ENCODE assay signal across 21 mouse cellular contexts in genomic region chr8:22150345-22150663, GRCm38 (mm10). TPM values are rescaled to one million over a fixed set of nuclear protein-coding genes. Genes with fewer than 3 reads are reported as not detected.
DNase-seq lines count a peak whose midpoint lies in the region; ATAC-seq and TF ChIP-seq lines count a peak whose summit lies in the region.
"Had no signal": no experiment of that assay in that cellular context is flagged by ENCODE, and none has a peak within 500 bp of the region (broad histone marks: within the 10 kb centered on the region; RNA-seq: fewer than 3 reads in every experiment).

No protein-coding gene starts in this region.

- H3K4me3 ChIP-seq in kidney, embryonic 14.5 days (ENCODE audit: low read length): no peak overlapping the region
- H3K4me3 ChIP-seq in lung, embryonic 15.5 days: no peak overlapping the region
- no peak overlapping the region for H3K4me3 ChIP-seq in lung, postnatal 0 days (ENCODE audit: low read depth, low read length)
- H3K4me3 ChIP-seq: embryonic facial prominence, embryonic 15.5 days; forebrain, embryonic 10.5 days; hindbrain, embryonic 15.5 days; liver, embryonic 15.5 days; megakaryocyte, embryonic 14.5 days had no signal

- H3K4me1 ChIP-seq in kidney, embryonic 14.5 days (ENCODE audit: control insufficient read depth, insufficient read depth, low read length): no peaks in the 10 kb centered on the region
- peaks cover 7% of the 10 kb centered on the region for H3K4me1 ChIP-seq in lung, embryonic 15.5 days
- H3K4me1 ChIP-seq in lung, postnatal 0 days (ENCODE audit: insufficient read depth, low read depth, low read length): 0 out of 2 replicates have a peak, but pooled peaks cover 5% of the 10 kb centered on the region
- H3K4me1 ChIP-seq: embryonic facial prominence, embryonic 15.5 days; forebrain, embryonic 10.5 days; hindbrain, embryonic 15.5 days; liver, embryonic 15.5 days; megakaryocyte, embryonic 14.5 days had no signal

- WGBS in kidney, embryonic 14.5 days: 62% methylated on average over 3 of the region's 3 CpGs
- WGBS in lung, embryonic 15.5 days: 45% methylated on average over 3 of the region's 3 CpGs
- WGBS in lung, postnatal 0 days: 27% methylated on average over 3 of the region's 3 CpGs

- no peaks in the 10 kb centered on the region; the same call in 1 of the 2 replicates for H3K36me3 ChIP-seq in kidney, embryonic 14.5 days (ENCODE audit: control insufficient read depth, insufficient read depth, low read length)
- 0 out of 2 replicates have a peak, but pooled peaks cover 11% of the 10 kb centered on the region for H3K36me3 ChIP-seq in lung, embryonic 15.5 days
- H3K36me3 ChIP-seq in lung, postnatal 0 days (ENCODE audit: insufficient read depth, low read length): no peaks in the 10 kb centered on the region
- H3K36me3 ChIP-seq: embryonic facial prominence, embryonic 15.5 days; liver, embryonic 15.5 days had no signal

- no peak for TF ChIP-seq CTCF in lung, postnatal 0 days (IDR thresholded peaks at IDR 0.05)
- no peak for TF ChIP-seq CTCF in brain, embryonic 14.5 days (IDR thresholded peaks at IDR 0.05; ENCODE audit: borderline replicate concordance, extremely low read depth, insufficient read depth, insufficient read length)

- no peak overlapping the region for H3K9ac ChIP-seq in kidney, embryonic 14.5 days (ENCODE audit: low read depth, low read length)
- H3K9ac ChIP-seq in lung, embryonic 15.5 days: no peak overlapping the region
- H3K9ac ChIP-seq in lung, postnatal 0 days (replicated peaks; ENCODE audit: low read depth): no peak overlapping the region
- H3K9ac ChIP-seq: embryonic facial prominence, embryonic 15.5 days; hindbrain, embryonic 15.5 days; liver, embryonic 15.5 days had no signal

- DNase-seq in cerebellum, postnatal 14 days: peak; percentile 39 to 45
- no peak for DNase-seq in cerebellum, adult 9-10 months
- DNase-seq in kidney, postnatal 10 days: peak; percentile 49
- no peak for DNase-seq in lung, postnatal 0 days (ENCODE audit: low spot score)
- DNase-seq in brain, embryonic 14.5 days (ENCODE audit: low read depth): peak; percentile 7
- DNase-seq: B cell, adult 2 months; cerebellum, adult 11-12 months; gastrocnemius, postnatal 10 days; left cerebral cortex, postnatal 4 days; right cerebral cortex, adult 18-20 months; thymus, postnatal 36 days had no signal

- no peak for TF ChIP-seq EP300 in lung, postnatal 0 days (IDR thresholded peaks at IDR 0.05)

- TF ChIP-seq POLR2A in brain, embryonic 14.5 days (IDR thresholded peaks at IDR 0.05; ENCODE audit: borderline replicate concordance, extremely low read depth, insufficient read depth, insufficient read length, poor library complexity, severe bottlenecking): no peak

- no peak for ATAC-seq in kidney, embryonic 14.5 days (ENCODE audit: low FRiP score, low TSS enrichment)
- ATAC-seq in lung, embryonic 15.5 days (ENCODE audit: borderline replicate concordance, extremely low read depth, low FRiP score, low TSS enrichment): peak; percentile 23; the same call in 1 of the 2 replicates
- ATAC-seq in lung, postnatal 0 days: no peak
- ATAC-seq: intestine, embryonic 16.5 days; midbrain, embryonic 16.5 days had no signal

- no peak overlapping the region for H3K4me2 ChIP-seq in kidney, embryonic 14.5 days (replicated peaks; ENCODE audit: low read depth, low read length)
- no peak overlapping the region for H3K4me2 ChIP-seq in lung, embryonic 15.5 days
- H3K4me2 ChIP-seq in lung, postnatal 0 days (replicated peaks; ENCODE audit: low read depth, low read length): no peak overlapping the region
- H3K4me2 ChIP-seq: embryonic facial prominence, embryonic 15.5 days; hindbrain, embryonic 15.5 days; liver, embryonic 15.5 days had no signal

- H3K27me3 ChIP-seq in kidney, embryonic 14.5 days (ENCODE audit: control insufficient read depth, insufficient read depth, low read length): no peaks in the 10 kb centered on the region
- no peaks in the 10 kb centered on the region for H3K27me3 ChIP-seq in lung, embryonic 15.5 days
- no peaks in the 10 kb centered on the region for H3K27me3 ChIP-seq in lung, postnatal 0 days (replicated peaks; ENCODE audit: insufficient read depth, low read length)
- H3K27me3 ChIP-seq: embryonic facial prominence, embryonic 15.5 days; hindbrain, embryonic 15.5 days; liver, embryonic 15.5 days; megakaryocyte, embryonic 14.5 days had no signal

- no peaks in the 10 kb centered on the region for H3K9me3 ChIP-seq in kidney, embryonic 14.5 days (ENCODE audit: control insufficient read depth, low read length)
- no peaks in the 10 kb centered on the region for H3K9me3 ChIP-seq in lung, embryonic 15.5 days
- H3K9me3 ChIP-seq in lung, postnatal 0 days (ENCODE audit: low read length): no peaks in the 10 kb centered on the region
- H3K9me3 ChIP-seq: embryonic facial prominence, embryonic 15.5 days; hindbrain, embryonic 15.5 days; liver, embryonic 15.5 days; megakaryocyte, embryonic 14.5 days had no signal

- no peak overlapping the region for H3K27ac ChIP-seq in kidney, embryonic 14.5 days (ENCODE audit: low read depth, low read length)
- H3K27ac ChIP-seq in lung, embryonic 15.5 days: peak overlapping the region; percentile 65; the same call in 1 of the 2 replicates
- no peak overlapping the region for H3K27ac ChIP-seq in lung, postnatal 0 days (ENCODE audit: low read length)
- H3K27ac ChIP-seq: embryonic facial prominence, embryonic 15.5 days; forebrain, embryonic 10.5 days; hindbrain, embryonic 15.5 days; liver, embryonic 15.5 days had no signal

RNA-seq across cellular contexts. Expression of gene Nek3, which starts 15.9 kb away (rescaled TPM):
- polyA plus RNA-seq in kidney, embryonic 14.5 days (2014; fragmentation: Nextera tagmentation; extraction: Ambion mirVana): 4.7 and 6.8 TPM in 2 replicates
- polyA plus RNA-seq in lung, embryonic 15.5 days (2015; fragmentation: Nextera tagmentation; extraction: Ambion mirVana): 5.0 and 6.0 TPM in 2 replicates
- 3.4 and 3.5 TPM in 2 replicates for polyA plus RNA-seq in lung, postnatal 0 days (2015; fragmentation: Nextera tagmentation; extraction: Ambion mirVana)
- 7.6 and 7.7 TPM in 2 replicates for polyA plus RNA-seq in brain, embryonic 14.5 days (2012; rRNA removed)

RNA-seq across cellular contexts. Expression of gene Nek5, which starts 25.5 kb away (rescaled TPM):
- polyA plus RNA-seq in kidney, embryonic 14.5 days (2014; fragmentation: Nextera tagmentation; extraction: Ambion mirVana): 0.10 TPM in 1 of 2 replicates, not detected in the other
- polyA plus RNA-seq in lung, embryonic 15.5 days (2015; fragmentation: Nextera tagmentation; extraction: Ambion mirVana): 1.0 TPM in 2 replicates
- 5.2 and 6.9 TPM in 2 replicates for polyA plus RNA-seq in lung, postnatal 0 days (2015; fragmentation: Nextera tagmentation; extraction: Ambion mirVana)
- polyA plus RNA-seq in brain, embryonic 14.5 days (2012; rRNA removed): 0.57 and 0.79 TPM in 2 replicates
- polyA plus RNA-seq: forebrain, embryonic 10.5 days; small intestine, adult 2 months had no signal

RNA-seq across cellular contexts. Expression of gene Ckap2, which starts 35.3 kb away (rescaled TPM):
- polyA plus RNA-seq in kidney, embryonic 14.5 days (2014; fragmentation: Nextera tagmentation; extraction: Ambion mirVana): 37.8 and 47.7 TPM in 2 replicates
- 51.8 and 56.0 TPM in 2 replicates for polyA plus RNA-seq in lung, embryonic 15.5 days (2015; fragmentation: Nextera tagmentation; extraction: Ambion mirVana)
- 2.8 and 4.5 TPM in 2 replicates for polyA plus RNA-seq in lung, postnatal 0 days (2015; fragmentation: Nextera tagmentation; extraction: Ambion mirVana)
- polyA plus RNA-seq in brain, embryonic 14.5 days (2012; rRNA removed): 16.7 and 23.6 TPM in 2 replicates

RNA-seq across cellular contexts. Expression of gene Vps36, which starts 42.3 kb away (rescaled TPM):
- 39.0 and 40.0 TPM in 2 replicates for polyA plus RNA-seq in kidney, embryonic 14.5 days (2014; fragmentation: Nextera tagmentation; extraction: Ambion mirVana)
- 43.9 and 47.6 TPM in 2 replicates for polyA plus RNA-seq in lung, embryonic 15.5 days (2015; fragmentation: Nextera tagmentation; extraction: Ambion mirVana)
- 36.8 and 41.7 TPM in 2 replicates for polyA plus RNA-seq in lung, postnatal 0 days (2015; fragmentation: Nextera tagmentation; extraction: Ambion mirVana)
- 21.3 and 29.2 TPM in 2 replicates for polyA plus RNA-seq in brain, embryonic 14.5 days (2012; rRNA removed)

Comparison
In these comparisons a context has a peak if more than half of its experiments do, and no peak if none do; other contexts are left out.
1. DNase-seq: peak in cerebellum, postnatal 14 days (2 of 2), kidney, postnatal 10 days (single experiment) and brain, embryonic 14.5 days (single experiment); none in cerebellum, adult 9-10 months (single experiment) and lung, postnatal 0 days (single experiment).